Mouse (Mus musculus) liver, embryonic 16.5 days (tissue): ENCODE data around the gene Pex26. TPM values are rescaled to one million over a fixed set of nuclear protein-coding genes. Genes with fewer than 3 reads are reported as not detected.
A peak's percentile ranks its signal among the peaks of the same experiment; 100 is the strongest.

Experiments
- ATAC-seq: fragments of 200-750 bp; cut with Nextera tagmentation; 2 replicates; pipeline ENCODE4 v1.8.0; 2017; ENCODE audit warnings: low read depth, mild to moderate bottlenecking, moderate number of reproducible peaks, moderate library complexity
- H3K27ac ChIP-seq: fragments of 300-500 bp; sonication (generic); 2 replicates; pipeline ENCODE4 v1.5.1; 2014; ENCODE audit warnings: mild to moderate bottlenecking, low read length
- H3K27me3 ChIP-seq: fragments of 300-500 bp; sonication (generic); 2 replicates; pipeline ENCODE4 v1.6.1; 2014; ENCODE audit warnings: low read depth, low read length, mixed read lengths; ENCODE audit not compliant: control insufficient read depth, insufficient read depth
- H3K36me3 ChIP-seq: fragments of 300-500 bp; sonication (generic); 2 replicates; pipeline ENCODE4 v1.6.1; 2014; ENCODE audit warnings: mild to moderate bottlenecking; ENCODE audit not compliant: control insufficient read depth, insufficient read depth
- H3K4me1 ChIP-seq: fragments of 300-500 bp; sonication (generic); 2 replicates; pipeline ENCODE4 v1.6.1; 2014; ENCODE audit warnings: low read depth, low read length, mixed read lengths; ENCODE audit not compliant: control insufficient read depth
- H3K4me2 ChIP-seq: fragments of 300-500 bp; sonication (generic); 2 replicates; pipeline ENCODE4 v1.6.1; 2014; ENCODE audit warnings: low read depth, low read length, mixed read lengths
- H3K4me3 ChIP-seq: fragments of 300-500 bp; sonication (generic); 2 replicates; pipeline ENCODE4 v1.5.1; 2014; ENCODE audit warnings: low read depth, mild to moderate bottlenecking, low read length
- H3K9ac ChIP-seq: fragments of 300-500 bp; sonication (generic); 2 replicates; pipeline ENCODE4 v1.6.1; 2014; ENCODE audit warnings: low read depth, low read length
- H3K9me3 ChIP-seq: fragments of 300-500 bp; sonication (generic); replicated peaks from 2 replicates; pipeline ENCODE4 v1.6.1; 2016; ENCODE audit warnings: low read length; ENCODE audit not compliant: control insufficient read depth
- WGBS: fragments of 180-500 bp; shearing (Covaris S2); extraction: QIAGEN DNeasy Blood & Tissue Kit; methylation state at CpG from one replicate; pipeline ENCODE4 v1.1.7; 2014; ENCODE audit not compliant: insufficient replicate concordance; 5-methylcytosine and 5-hydroxymethylcytosine counted together
- polyA plus RNA-seq: library from polyadenylated mRNA; unstranded; fragments of >200 nt; fragmentation: Nextera tagmentation; extraction: Ambion mirVana; gene quantifications from 2 replicates; pipeline ENCODE4 v1.2.1, GENCODE M21; 2015

Pex26 gene
- polyA plus RNA-seq, 1 experiment from 2014 or later = 7.8 TPM

GRCm38 (mm10) chr6:121145010-121145604 lies 38.4 kb upstream of the Pex26 start:
- no peaks in the 10 kb centered on the region for H3K9me3 ChIP-seq
- no peak overlapping the region for H3K4me3 ChIP-seq
- H3K4me1 ChIP-seq = peaks cover 2% of the 10 kb centered on the region
- H3K36me3 ChIP-seq = no peaks in the 10 kb centered on the region
- WGBS = 66% methylated on average over 13 of the region's 13 CpGs
- H3K4me2 ChIP-seq = no peak overlapping the region
- H3K9ac ChIP-seq = no peak overlapping the region
- no peak for ATAC-seq
- H3K27ac ChIP-seq = no peak overlapping the region
- no peaks in the 10 kb centered on the region for H3K27me3 ChIP-seq

- ATAC-seq = no peak
These were observed 37.6 kb upstream of the Pex26 start for GRCm38 (mm10) chr6:121145906-121146305.

GRCm38 (mm10) chr6:121146798-121147197 lies 36.7 kb upstream of the Pex26 start:
- Histone ChIP-seq H3K9ac (no peak overlapping the region), H3K9me3 (no peaks in the 10 kb centered on the region), H3K27me3 (no peaks in the 10 kb centered on the region), H3K4me2 (no peak overlapping the region), H3K36me3 (no peaks in the 10 kb centered on the region), H3K27ac (no peak overlapping the region), H3K4me1 (peaks cover 2% of the 10 kb centered on the region), H3K4me3 (no peak overlapping the region)
- no peak for ATAC-seq
- WGBS = 23% methylated on average over 4 of the region's 4 CpGs

More at GRCm38 (mm10) chr6:121145906-121146305, 37.6 kb upstream of the Pex26 start:
- H3K4me3 ChIP-seq = no peak overlapping the region
- no peak overlapping the region for H3K4me2 ChIP-seq
- WGBS = 66% methylated on average over 8 of the region's 8 CpGs
- no peaks in the 10 kb centered on the region for H3K36me3 ChIP-seq
- H3K9me3 ChIP-seq = no peaks in the 10 kb centered on the region
- no peaks in the 10 kb centered on the region for H3K27me3 ChIP-seq
- H3K9ac ChIP-seq = no peak overlapping the region
- peaks cover 2% of the 10 kb centered on the region for H3K4me1 ChIP-seq
- H3K27ac ChIP-seq = no peak overlapping the region

GRCm38 (mm10) chr6:121148360-121148759 lies 35.1 kb upstream of the Pex26 start:
- Histone ChIP-seq H3K9ac (no peak overlapping the region), H3K27me3 (no peaks in the 10 kb centered on the region), H3K27ac (no peak overlapping the region), H3K4me2 (no peak overlapping the region), H3K9me3 (no peaks in the 10 kb centered on the region), H3K4me3 (no peak overlapping the region), H3K4me1 (peaks cover 2% of the 10 kb centered on the region), H3K36me3 (no peaks in the 10 kb centered on the region)
- WGBS = 18% methylated on average over 3 of the region's 3 CpGs
- no peak for ATAC-seq

DNA sequence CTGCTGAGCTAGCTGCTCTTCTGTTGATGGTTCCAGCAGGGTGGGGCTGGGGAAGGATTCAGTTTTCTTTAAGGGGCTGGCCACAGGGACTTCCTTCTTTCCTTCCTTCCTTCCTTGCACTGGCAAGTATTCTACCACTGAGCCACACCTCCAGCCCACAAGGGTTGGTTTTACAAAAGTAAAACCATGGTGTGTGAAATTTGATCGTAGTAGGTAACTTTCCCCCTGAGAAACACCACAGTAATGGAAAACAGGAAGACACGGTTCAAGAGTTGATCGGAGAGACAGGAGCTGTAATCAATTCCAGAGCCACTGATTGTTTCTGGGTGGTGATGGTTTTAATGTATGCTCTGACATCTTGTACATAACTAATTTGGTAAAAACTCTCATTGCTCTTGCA lies 34.0 kb upstream of the Pex26 start:
- Histone ChIP-seq H3K4me1 (no peaks in the 10 kb centered on the region), H3K9ac (no peak overlapping the region), H3K4me2 (no peak overlapping the region), H3K27ac (no peak overlapping the region), H3K4me3 (no peak overlapping the region), H3K9me3 (no peaks in the 10 kb centered on the region), H3K27me3 (no peaks in the 10 kb centered on the region), H3K36me3 (no peaks in the 10 kb centered on the region)
- no peak for ATAC-seq
- WGBS = 28% methylated on average over 3 of the region's 3 CpGs

- 78% methylated on average over 8 of the region's 8 CpGs for WGBS
- Histone ChIP-seq H3K27ac (no peak overlapping the region), H3K9ac (no peak overlapping the region), H3K4me1 (no peaks in the 10 kb centered on the region), H3K9me3 (no peaks in the 10 kb centered on the region), H3K4me3 (no peak overlapping the region), H3K36me3 (no peaks in the 10 kb centered on the region), H3K27me3 (no peaks in the 10 kb centered on the region), H3K4me2 (no peak overlapping the region)
- ATAC-seq = no peak
These were observed 33.3 kb upstream of the Pex26 start for GRCm38 (mm10) chr6:121150126-121150525.

DNA sequence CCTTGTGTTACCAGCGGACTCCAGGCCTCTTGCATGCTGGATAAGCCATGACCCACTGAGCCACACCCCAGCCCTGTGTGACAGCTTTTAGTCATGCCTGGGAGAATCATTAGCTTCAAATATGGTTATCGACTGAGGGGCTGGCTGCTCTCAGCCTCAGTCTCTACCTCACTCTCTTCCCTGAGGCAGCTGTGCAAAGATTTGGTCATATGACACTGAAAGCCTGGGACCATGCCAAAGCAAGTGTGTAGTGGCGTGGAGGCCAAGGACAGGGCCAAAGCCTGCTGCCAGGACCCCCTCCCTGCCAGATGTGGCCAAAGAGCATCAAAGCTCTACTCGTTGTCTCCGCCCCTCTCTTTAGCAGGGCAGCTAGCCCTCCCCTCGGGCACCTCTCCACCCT lies 31.7 kb upstream of the Pex26 start:
- WGBS = 51% methylated on average over 6 of the region's 6 CpGs
- no peaks in the 10 kb centered on the region for H3K9me3 ChIP-seq
- no peak overlapping the region for H3K4me3 ChIP-seq
- H3K4me1 ChIP-seq = no peaks in the 10 kb centered on the region
- H3K27ac ChIP-seq = peak overlapping the region; percentile 21; the same call in 1 of the 2 replicates
- no peaks in the 10 kb centered on the region for H3K27me3 ChIP-seq
- H3K36me3 ChIP-seq = no peaks in the 10 kb centered on the region
- H3K4me2 ChIP-seq = no peak overlapping the region
- peak; percentile 90 for ATAC-seq
- no peak overlapping the region for H3K9ac ChIP-seq

- no peak for ATAC-seq
- 67% methylated on average over 8 of the region's 8 CpGs for WGBS
These were observed 30.3 kb upstream of the Pex26 start for GRCm38 (mm10) chr6:121153177-121153576.

GRCm38 (mm10) chr6:121154451-121155300 lies 28.8 kb upstream of the Pex26 start:
- Histone ChIP-seq H3K9ac (no peak overlapping the region), H3K4me1 (peaks cover 3% of the 10 kb centered on the region), H3K9me3 (no peaks in the 10 kb centered on the region), H3K36me3 (no peaks in the 10 kb centered on the region), H3K27me3 (no peaks in the 10 kb centered on the region), H3K27ac (no peak overlapping the region), H3K4me3 (no peak overlapping the region), H3K4me2 (no peak overlapping the region)
- WGBS = 77% methylated on average over 16 of the region's 16 CpGs
- ATAC-seq = no peak

More at GRCm38 (mm10) chr6:121153177-121153576, 30.3 kb upstream of the Pex26 start:
- H3K4me3 ChIP-seq = no peak overlapping the region
- no peaks in the 10 kb centered on the region for H3K36me3 ChIP-seq
- H3K4me1 ChIP-seq = no peaks in the 10 kb centered on the region
- no peak overlapping the region for H3K9ac ChIP-seq
- no peaks in the 10 kb centered on the region for H3K27me3 ChIP-seq
- no peak overlapping the region for H3K27ac ChIP-seq
- no peak overlapping the region for H3K4me2 ChIP-seq
- H3K9me3 ChIP-seq = no peaks in the 10 kb centered on the region
